Mouse (Mus musculus): Measurements from ENCODE around the gene Ctso.
A peak's percentile ranks its signal among the peaks of the same experiment; 100 is the strongest.

Ctso gene

DNA sequence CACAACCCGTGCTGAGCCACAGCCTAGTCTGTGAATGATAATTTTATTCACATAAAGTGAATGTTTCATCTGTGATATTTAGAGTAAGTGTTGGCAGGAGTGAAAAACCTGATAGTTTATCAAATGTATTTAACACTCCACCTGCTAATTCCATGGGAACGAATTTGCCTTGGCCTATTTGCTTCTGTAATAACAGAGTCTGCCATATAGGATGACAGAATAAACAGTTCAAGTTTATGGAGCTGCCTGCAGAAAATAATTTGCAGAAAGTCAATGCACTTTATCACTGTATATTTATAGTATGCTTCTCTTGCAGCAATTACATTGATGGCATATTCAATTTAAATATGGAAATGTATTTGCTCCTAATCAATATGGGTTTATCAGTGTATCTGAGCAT lies 19.4 kb downstream of the Ctso start:
- DNase-seq (ENCODE audit: low spot score in 2 of 2): no peak

DNA sequence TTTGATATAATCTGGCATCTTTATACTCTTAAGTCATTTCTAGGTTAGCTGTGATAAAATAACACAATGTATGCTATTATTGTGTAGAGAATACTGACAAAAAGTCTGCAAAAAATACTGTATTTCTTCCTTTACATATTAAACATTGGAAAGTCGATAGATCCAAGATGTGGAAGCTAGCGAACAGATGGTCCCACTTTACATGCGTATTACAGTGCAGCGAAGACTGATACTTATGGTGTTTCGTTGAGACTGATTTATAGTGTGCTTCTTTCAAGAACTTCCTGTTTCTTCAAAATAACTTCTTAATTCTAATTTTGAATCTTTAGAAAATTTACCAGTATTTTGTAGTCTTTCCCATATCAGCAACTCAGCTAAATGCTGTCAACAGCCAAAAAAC lies 25.1 kb downstream of the Ctso start:
- DNase-seq (ENCODE audit: low spot score in 2 of 2): no peak

GRCm38 (mm10) chr3:81961336-81961735 lies 28.9 kb downstream of the Ctso start:
- DNase-seq (ENCODE audit: low spot score in 2 of 2): no peak

GRCm38 (mm10) chr3:81963768-81964167 lies 31.4 kb downstream of the Ctso start:
- no peak for DNase-seq (ENCODE audit: low spot score in 2 of 2)

DNA sequence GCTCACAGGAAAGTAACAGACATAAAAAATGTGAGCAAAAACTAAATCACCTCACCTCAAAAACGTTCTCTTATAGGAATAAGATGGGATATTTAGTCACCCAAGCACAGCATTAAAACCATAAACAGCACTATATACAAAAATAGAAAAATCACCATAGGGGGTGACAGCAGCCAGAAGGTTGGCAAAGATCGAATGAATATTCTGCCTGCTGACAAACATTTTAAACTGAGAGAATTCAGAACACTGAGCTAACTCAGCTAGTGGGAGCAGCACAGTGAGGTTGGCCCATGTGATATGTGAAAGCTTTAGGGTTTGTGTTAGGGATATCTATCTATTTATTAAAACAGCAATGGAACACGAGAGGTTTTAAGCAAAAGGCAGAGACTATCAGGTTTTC lies 32.2 kb downstream of the Ctso start:
- no peak for DNase-seq (ENCODE audit: low spot score in 2 of 2)

- DNase-seq (ENCODE audit: low spot score in 2 of 2): no peak
These were observed 43.2 kb downstream of the Ctso start for GRCm38 (mm10) chr3:81975607-81976006.

DNA sequence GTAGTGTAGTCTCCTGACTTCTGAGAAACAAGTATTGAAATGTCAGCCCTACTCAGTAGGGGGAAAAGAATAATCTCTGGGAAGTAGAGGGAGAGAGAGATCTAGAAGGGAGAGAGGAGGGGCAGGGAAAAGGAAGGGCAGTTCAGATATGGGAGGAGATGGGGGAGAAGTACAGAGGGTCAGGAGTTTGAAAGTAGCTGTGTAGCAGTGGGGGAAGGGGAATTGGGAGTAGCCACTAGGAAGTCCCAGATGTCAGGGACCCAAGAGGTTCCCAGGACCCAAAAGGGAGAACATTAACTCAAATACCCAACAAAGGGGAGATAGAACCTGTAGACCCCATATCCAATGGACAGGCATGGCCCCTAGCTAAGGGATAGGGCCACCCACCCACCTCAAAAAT lies 43.7 kb downstream of the Ctso start, which contains the start of gene Tdo2:
Tdo2 (minus strand) TSS at position 101 of the 400 bp plus-strand sequence.
- DNase-seq (ENCODE audit: low spot score in 2 of 2): no peak

DNA sequence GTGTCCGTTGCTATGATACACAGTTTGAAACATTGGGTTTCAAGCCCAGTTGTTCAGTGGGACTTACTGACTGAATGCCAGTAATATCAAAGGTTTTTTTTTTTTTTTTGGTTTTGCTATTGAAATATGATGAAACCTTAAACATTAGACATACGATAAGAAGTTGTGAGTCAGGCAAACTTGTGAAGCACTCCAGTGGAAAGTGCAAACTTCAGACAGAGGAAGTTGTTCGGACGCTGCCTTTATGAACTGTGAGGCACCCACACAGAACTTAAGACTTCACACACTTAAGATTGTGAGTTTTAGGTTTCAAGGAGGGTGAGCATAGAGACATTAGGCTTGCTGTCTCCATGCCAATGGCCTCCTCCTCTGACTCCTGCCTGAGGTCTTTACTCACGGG lies 49.2 kb downstream of the Ctso start:
- DNase-seq (ENCODE audit: low spot score in 2 of 2): no peak

DNA sequence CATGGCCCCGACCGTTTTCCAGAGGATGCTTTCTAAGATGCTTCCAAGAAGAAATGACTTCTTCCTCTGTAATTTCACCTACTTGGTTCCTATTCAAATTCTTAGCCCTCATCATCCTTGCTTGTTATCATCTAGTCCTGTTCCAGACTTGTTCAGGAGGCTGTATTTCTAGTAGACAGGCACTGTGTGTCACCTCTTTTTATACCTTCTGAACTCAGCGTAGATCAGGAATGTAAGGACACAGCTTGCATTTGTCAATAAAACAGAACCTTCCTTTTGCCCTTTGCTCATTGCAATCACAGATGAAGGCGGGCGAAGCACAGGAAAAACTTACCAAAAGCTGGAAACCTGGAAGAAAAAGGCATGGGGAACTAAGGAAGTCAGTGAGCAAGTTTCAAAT lies 49.6 kb downstream of the Ctso start, which contains the start of gene Asic5:
Asic5 (plus strand) TSS at position 301 of the 400 bp plus-strand sequence.
- DNase-seq (ENCODE audit: low spot score in 2 of 2): no peak

DNA sequence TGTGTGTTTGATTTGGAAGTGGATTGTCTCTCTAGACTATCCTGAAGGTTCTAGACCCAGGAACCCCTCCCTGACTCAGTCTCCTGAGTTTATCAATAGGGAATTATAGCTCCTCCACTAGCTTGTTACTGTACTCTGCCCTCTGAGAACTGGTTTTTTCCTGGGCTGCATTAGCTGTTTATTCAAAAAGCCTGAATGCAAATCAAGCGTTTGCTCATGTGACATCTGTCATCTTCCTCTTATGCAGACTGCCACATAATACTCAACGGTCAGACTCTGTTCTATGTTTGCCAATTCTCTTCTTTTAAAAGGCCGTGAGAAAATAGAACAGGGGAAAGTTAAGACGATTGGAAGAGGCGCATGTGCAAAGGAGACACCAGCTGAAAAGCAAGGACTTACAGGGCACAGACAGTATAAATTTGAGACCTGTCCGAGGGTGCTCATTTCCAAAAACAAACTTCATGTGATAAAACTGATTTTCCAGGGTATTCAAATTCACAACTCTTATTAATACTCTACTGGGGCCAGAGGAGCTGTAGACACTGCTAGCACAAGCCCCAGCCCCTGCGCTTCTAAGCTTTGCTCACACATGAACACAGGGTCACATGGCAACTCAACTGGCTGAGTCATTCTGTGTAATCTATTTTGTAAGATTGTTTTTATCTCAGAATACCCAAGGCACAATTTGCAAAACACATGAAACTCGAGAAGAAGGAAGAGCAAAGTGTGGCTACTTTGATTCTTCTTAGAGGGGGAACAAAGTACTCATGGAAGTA lies 50.9 kb downstream of the Ctso start:
- DNase-seq (ENCODE audit: low spot score in 2 of 2): no peak

GRCm38 (mm10) chr3:81985100-81985499 lies 52.7 kb downstream of the Ctso start:
- DNase-seq (ENCODE audit: low spot score in 2 of 2): no peak

- DNase-seq (ENCODE audit: low spot score in 2 of 2): no peak
These were observed 53.7 kb downstream of the Ctso start for GRCm38 (mm10) chr3:81986103-81986502.

GRCm38 (mm10) chr3:81987628-81988027 lies 55.2 kb downstream of the Ctso start:
- no peak for DNase-seq (ENCODE audit: low spot score in 2 of 2)

DNA sequence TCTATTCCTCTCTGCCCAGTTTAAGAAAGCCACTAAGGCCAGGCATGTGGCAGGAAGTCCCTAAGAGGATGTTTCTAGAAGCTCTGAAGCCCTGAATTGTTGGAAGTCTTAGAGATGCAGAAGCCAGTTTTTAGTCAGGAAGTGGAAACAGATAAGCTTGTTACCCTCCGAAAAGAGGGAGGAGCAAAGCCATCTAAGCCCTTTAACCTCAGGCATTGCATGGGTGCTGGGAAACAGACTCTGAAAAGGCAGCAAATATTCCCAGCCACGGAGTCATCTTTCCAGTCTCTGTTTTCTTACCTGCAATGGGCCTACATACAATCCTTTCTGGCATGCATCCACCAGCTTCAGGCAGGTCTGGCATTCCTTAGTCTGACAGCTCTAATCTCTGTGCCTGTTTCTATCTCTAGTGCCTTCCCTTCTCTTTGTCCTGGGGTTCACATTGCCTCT lies 57.3 kb downstream of the Ctso start:
- no peak for DNase-seq (ENCODE audit: low spot score in 2 of 2)

DNA sequence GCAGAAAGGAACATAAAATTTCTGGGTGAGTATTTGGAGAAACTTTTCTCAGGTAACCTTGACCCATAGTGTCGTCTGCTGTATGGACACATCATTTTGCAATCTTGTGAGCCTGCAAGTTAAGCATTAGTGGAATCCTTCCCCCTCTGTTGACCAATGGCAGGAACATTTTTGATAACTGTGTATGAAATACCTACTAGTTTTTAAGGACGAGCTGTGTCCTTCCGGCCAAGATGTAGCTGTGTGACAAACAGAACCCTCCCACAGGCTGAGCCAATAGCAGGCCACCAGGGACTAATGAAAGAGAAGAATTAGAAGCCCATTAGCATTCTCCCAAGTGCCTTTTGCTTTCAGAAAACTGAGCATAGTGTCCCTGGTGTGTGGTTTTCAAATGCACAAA lies 58.1 kb downstream of the Ctso start:
- no peak for DNase-seq (ENCODE audit: low spot score in 2 of 2)

DNA sequence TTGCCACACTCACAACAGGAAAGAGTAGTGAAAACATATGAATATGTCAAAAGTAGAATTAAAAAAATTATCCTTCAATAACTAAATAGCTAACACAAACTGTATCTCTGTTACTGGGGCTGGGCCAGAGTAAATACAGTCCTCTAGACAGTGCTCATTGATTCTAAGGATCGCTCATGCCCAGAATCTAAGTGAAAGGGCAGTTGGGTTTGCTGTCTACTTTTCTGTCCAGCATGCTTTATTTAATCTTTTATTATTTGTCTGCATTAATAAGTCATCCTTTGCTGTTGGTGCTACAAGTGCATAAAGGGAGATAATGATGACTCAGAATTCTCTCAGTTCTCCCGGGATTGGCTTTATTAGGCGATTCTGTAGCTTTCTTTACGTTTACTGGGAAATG lies 63.0 kb downstream of the Ctso start:
- DNase-seq (ENCODE audit: low spot score in 2 of 2): no peak

DNA sequence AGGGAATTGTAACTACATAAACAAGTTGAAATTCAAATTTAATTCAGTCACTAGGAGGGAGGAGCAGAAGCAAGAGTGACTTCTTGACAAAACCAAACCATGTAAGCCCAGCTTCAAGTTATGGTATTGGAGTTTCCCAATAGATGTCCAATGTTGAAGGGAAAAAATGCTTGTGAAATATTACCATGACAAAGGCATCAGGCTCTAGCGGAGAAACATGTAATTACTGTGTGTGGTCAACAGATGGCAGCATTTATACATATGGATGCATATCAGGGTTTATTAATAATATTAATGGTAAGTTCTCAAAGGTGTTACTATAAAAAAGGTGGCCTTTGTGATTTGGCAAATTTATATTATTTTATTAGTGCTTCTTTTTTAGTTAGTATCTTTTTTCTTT lies 63.6 kb downstream of the Ctso start:
- peak in 1 of 2 experiments; percentile 36 for DNase-seq (ENCODE audit: low spot score in 2 of 2)

All from left cerebral cortex, adult 9 months (tissue).